Mouse (Mus musculus): Measurements from ENCODE around the gene Mtmr3. TPM values are rescaled to one million over a fixed set of nuclear protein-coding genes. Genes with fewer than 3 reads are reported as not detected.

Gene Mtmr3
- total and polyA plus RNA-seq, 3 experiments, result 29.1 to 31.9 TPM; not detected in 1

- TF ChIP-seq MEF2A (IDR thresholded peaks at IDR 0.05; ENCODE audit: extremely low read depth, insufficient replicate concordance, low read depth, low read length, poor library complexity, severe bottlenecking) (no peak), USF1 (IDR thresholded peaks at IDR 0.05; ENCODE audit: low read depth, low read length) (no peak), ELF1 (IDR thresholded peaks at IDR 0.05; ENCODE audit: low read depth, low read length) (no peak), ZMIZ1 (IDR thresholded peaks at IDR 0.05; ENCODE audit: low read depth, low read length) (no peak), SMC3 (IDR thresholded peaks at IDR 0.05; ENCODE audit: low read depth, low read length) (no peak), TBP (IDR thresholded peaks at IDR 0.05; ENCODE audit: low read depth, low read length) (no peak), CHD1 (IDR thresholded peaks at IDR 0.05; ENCODE audit: low read depth, low read length) (no peak), KAT2A (conservative IDR thresholded peaks at IDR 0.05; ENCODE audit: low read depth, low read length) (no peak)
- H3K9me3 ChIP-seq (replicated peaks; ENCODE audit: insufficient read depth, low read length), result no peaks in the 10 kb centered on the region
- no peaks in the 10 kb centered on the region for H3K79me2 ChIP-seq (ENCODE audit: control insufficient read depth, insufficient read depth, low read length, poor library complexity)
- no peak overlapping the region for H3K27ac ChIP-seq (ENCODE audit: control insufficient read depth, low read depth, low read length)
- peaks cover 0 to under 1% of the 10 kb centered on the region in 2 experiments; a peak in 1 of 4 replicates for H3K36me3 ChIP-seq (ENCODE audit: control insufficient read depth in 1 of 2, insufficient read depth in 2 of 2, low read length in 2 of 2)
- DNase-seq (ENCODE audit: low read depth, low spot score), result no peak
- no peaks in the 10 kb centered on the region; a peak in 1 of 4 replicates for H3K4me1 ChIP-seq (ENCODE audit: control insufficient read depth in 1 of 2, insufficient read depth in 2 of 2, low read length in 2 of 2)
- H3K4me3 ChIP-seq (ENCODE audit: control insufficient read depth in 1 of 2, insufficient read depth in 1 of 2, low read depth in 2 of 2, low read length in 2 of 2), result no peak overlapping the region
- no peak overlapping the region for H3K9ac ChIP-seq (ENCODE audit: control insufficient read depth, low read depth, low read length, poor library complexity, severe bottlenecking)
- peaks cover 2 to 3% of the 10 kb centered on the region in 2 experiments; a peak in 2 of 4 replicates for H3K27me3 ChIP-seq (ENCODE audit: control insufficient read depth in 1 of 2, insufficient read depth in 2 of 2, low read length in 2 of 2)
Measured at GRCm38 (mm10) chr11:4446195-4446868, 148.3 kb downstream of the Mtmr3 start.

- no peak for DNase-seq (ENCODE audit: low read depth, low spot score)
- Histone ChIP-seq H3K9ac (ENCODE audit: control insufficient read depth, low read depth, low read length, poor library complexity, severe bottlenecking) (no peak overlapping the region), H3K4me1 (ENCODE audit: control insufficient read depth in 1 of 2, insufficient read depth in 2 of 2, low read length in 2 of 2) (peaks cover 0 to 9% of the 10 kb centered on the region in 2 experiments; a peak in 1 of 4 replicates), H3K79me2 (ENCODE audit: control insufficient read depth, insufficient read depth, low read length, poor library complexity) (peaks cover 4% of the 10 kb centered on the region), H3K4me3 (ENCODE audit: control insufficient read depth in 1 of 2, insufficient read depth in 1 of 2, low read depth in 2 of 2, low read length in 2 of 2) (no peak overlapping the region), H3K27me3 (ENCODE audit: control insufficient read depth in 1 of 2, insufficient read depth in 2 of 2, low read length in 2 of 2) (no peaks in the 10 kb centered on the region; a peak in 1 of 4 replicates), H3K36me3 (ENCODE audit: control insufficient read depth in 1 of 2, insufficient read depth in 2 of 2, low read length in 2 of 2) (peaks cover 0 to 11% of the 10 kb centered on the region in 2 experiments; a peak in 2 of 4 replicates), H3K9me3 (replicated peaks; ENCODE audit: insufficient read depth, low read length) (no peaks in the 10 kb centered on the region), H3K27ac (ENCODE audit: control insufficient read depth, low read depth, low read length) (no peak overlapping the region)
- no peak for TF ChIP-seq BHLHE40 (IDR thresholded peaks at IDR 0.05; ENCODE audit: borderline replicate concordance, low read depth, low read length)
- TF ChIP-seq MAZ (IDR thresholded peaks at IDR 0.05; ENCODE audit: low read depth, low read length), result no peak
- no peak for TF ChIP-seq ZC3H11A (IDR thresholded peaks at IDR 0.05; ENCODE audit: low read depth, low read length)
- TF ChIP-seq MAX (IDR thresholded peaks at IDR 0.05; ENCODE audit: low read length), result no peak
- no peak for TF ChIP-seq POLR2AphosphoS5 (IDR thresholded peaks at IDR 0.05; ENCODE audit: borderline replicate concordance, low read depth, low read length)
- TF ChIP-seq MXI1 (IDR thresholded peaks at IDR 0.05; ENCODE audit: low read depth, low read length), result no peak
- TF ChIP-seq RAD21 (IDR thresholded peaks at IDR 0.05; ENCODE audit: low read depth, low read length), result no peak
- no peak for TF ChIP-seq KAT2A (conservative IDR thresholded peaks at IDR 0.05; ENCODE audit: low read depth, low read length)
- TF ChIP-seq TBP (IDR thresholded peaks at IDR 0.05; ENCODE audit: low read depth, low read length), result no peak
- TF ChIP-seq HCFC1 (IDR thresholded peaks at IDR 0.05; ENCODE audit: low read depth, low read length), result no peak
- TF ChIP-seq SMC3 (IDR thresholded peaks at IDR 0.05; ENCODE audit: low read depth, low read length), result no peak
- TF ChIP-seq POLR2AphosphoS2 (IDR thresholded peaks at IDR 0.05; ENCODE audit: low read length), result no peak
- no peak for TF ChIP-seq E2F4 (IDR thresholded peaks at IDR 0.05; ENCODE audit: borderline replicate concordance, low read depth, low read length)
- no peak for TF ChIP-seq CHD2 (IDR thresholded peaks at IDR 0.05; ENCODE audit: low read length)
- TF ChIP-seq GATA1 (IDR thresholded peaks at IDR 0.05; ENCODE audit: low read depth, low read length), result no peak
- no peak for TF ChIP-seq CTCF (IDR thresholded peaks at IDR 0.05 in 2 of 3, conservative IDR thresholded peaks at IDR 0.05 in 1 of 3; ENCODE audit: control insufficient read depth in 1 of 3, insufficient read depth in 1 of 3, low read depth in 2 of 3, low read length in 3 of 3, poor library complexity in 1 of 3, severe bottlenecking in 1 of 3)
- no peak for TF ChIP-seq ETS1 (IDR thresholded peaks at IDR 0.05; ENCODE audit: low read depth, low read length)
- TF ChIP-seq RCOR1 (IDR thresholded peaks at IDR 0.05; ENCODE audit: low read depth, low read length), result no peak
- TF ChIP-seq JUND (IDR thresholded peaks at IDR 0.05; ENCODE audit: low read depth, low read length), result no peak
Measured at GRCm38 (mm10) chr11:4442280-4442679, 152.4 kb downstream of the Mtmr3 start.

Data from MEL (cell line).